Mouse (Mus musculus): Measurements from ENCODE around the gene Prdx6. TPM values are rescaled to one million over a fixed set of nuclear protein-coding genes. Genes with fewer than 3 reads are reported as not detected.
"Not testable (repeated sequence)": the region's sequence is repeated elsewhere in the genome, so short reads cannot be mapped to it uniquely, and the experiment has no call there.

The Prdx6 gene
- total RNA-seq, 2 experiments from 2014 or later, result 360 to 367 TPM

GRCm38 (mm10) chr1:161251417-161252265, 622 bp upstream of the Prdx6 start:
- no peak for DNase-seq

GRCm38 (mm10) chr1:161250031-161250603, 902 bp downstream of the Prdx6 start:
- peak; percentile 71 for DNase-seq

GRCm38 (mm10) chr1:161249442-161249841, 1.6 kb downstream of the Prdx6 start:
- no peak for DNase-seq

DNA sequence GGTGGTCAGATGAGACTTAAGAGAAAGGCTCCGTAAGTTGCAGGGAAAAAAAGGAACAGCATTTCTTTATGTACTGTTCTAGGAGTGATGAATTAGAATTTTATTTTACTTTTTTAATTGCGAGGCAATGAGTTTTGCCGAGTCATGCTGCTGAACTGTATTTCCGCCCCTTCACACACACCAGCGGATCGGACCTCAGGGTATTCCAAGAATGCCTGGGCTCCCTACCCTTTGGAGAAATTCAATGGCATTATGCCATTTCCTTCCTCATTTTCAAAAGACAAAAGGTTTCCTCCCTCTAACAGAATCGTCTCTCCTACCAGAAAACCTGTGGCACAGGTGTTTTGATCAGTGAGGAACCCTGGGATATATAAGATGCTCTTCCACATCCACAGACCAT, 2.3 kb downstream of the Prdx6 start:
- DNase-seq, result no peak

DNA sequence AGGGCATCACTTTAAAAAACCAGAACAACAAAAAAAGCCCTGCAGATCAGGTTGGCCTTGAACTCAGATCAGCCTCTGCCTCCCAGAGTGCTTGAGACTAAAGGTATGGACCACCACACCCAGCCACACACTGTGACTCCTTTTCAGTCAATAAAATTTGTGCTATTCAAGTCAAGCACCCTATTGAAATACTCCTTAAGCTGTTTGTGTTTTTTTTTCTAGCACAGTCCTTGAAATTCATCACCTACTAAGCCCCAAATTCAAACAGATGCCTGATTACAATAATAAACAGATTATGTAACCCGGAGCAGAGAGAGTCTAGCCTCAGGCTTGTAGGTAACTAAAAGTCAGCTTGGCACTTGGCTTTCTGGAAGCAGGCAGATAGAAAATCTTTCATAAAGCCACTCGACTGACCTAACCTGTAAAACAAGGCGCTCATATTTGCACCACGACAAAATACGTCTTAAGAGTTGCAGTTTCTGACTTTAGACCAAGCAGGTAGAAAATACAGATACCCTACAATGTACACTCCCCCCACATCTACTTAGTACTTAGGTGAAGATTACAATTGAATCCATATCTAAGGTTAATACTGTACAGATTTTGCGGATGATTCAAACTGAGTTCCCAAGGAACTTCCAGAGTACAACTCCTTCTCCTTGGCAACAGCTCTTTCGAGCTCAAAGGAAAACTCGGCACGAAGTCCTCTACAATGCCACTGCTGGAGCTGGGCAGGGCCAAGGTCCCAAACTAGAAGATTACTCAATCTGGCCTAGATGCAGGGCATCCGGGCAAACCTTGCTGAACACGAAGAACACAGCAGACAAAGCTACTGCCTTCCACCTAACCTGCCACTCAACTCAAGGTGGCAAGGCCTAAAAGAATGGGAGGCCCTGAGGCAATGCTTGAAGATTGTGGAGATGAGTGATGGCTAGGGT, 3.1 kb downstream of the Prdx6 start:
- DNase-seq, result peak; percentile 64

GRCm38 (mm10) chr1:161247176-161247575, 3.8 kb downstream of the Prdx6 start:
- peak; percentile 26 for DNase-seq

- no peak for DNase-seq
Measured at GRCm38 (mm10) chr1:161237750-161238149, 13.3 kb downstream of the Prdx6 start.

GRCm38 (mm10) chr1:161237339-161237738, 13.7 kb downstream of the Prdx6 start:
- no peak for DNase-seq

DNA sequence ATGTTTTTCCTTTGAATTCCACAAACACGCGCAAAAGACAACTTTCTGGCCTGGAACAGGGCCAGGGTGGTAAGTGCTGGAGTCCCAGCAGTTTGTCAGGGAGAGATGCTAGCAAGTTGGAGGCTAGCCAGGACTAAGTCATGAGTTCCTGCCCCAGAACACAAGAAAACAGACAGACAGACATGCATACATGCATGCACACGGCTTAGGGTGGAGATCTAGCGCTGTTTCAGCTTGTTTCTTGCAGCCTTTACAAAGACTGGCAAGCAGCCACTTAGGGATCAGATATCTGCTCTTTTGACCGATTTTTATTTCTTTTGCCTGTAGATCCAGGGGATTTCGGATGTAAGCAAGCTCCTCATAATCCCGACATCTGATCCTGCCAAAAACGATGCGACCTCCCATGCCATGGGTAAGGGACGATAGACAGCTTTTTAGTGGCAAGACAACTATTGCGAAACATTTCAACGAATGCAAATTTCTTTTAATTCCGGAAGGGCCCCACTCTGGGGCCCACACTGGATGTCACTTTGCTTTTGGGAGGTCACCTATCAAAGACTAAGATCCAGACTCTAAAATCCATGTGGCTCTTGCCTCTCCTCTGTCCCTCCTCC, 17.7 kb downstream of the Prdx6 start:
- peak; percentile 11 for DNase-seq

DNA sequence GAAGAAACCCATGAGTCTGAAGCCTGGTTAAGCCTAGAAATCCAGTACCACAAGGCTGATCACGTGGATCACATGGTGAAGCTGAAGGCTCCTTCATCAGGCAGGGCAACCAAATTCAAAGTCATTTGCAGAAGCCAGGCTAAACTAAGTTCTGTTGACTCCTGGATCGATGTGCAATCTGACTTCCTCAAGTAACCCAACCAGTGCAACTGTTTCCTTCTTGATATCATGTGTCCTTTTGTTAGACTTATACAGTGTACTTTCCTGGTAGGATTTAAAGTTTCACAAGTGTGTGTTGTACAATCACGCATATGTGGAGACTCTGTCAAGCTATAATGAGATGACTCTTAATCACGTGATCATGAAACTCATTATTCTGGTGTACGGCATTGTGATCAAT, 18.8 kb downstream of the Prdx6 start:
- DNase-seq, result no peak

- peak; percentile 48 for DNase-seq
Measured at GRCm38 (mm10) chr1:161224837-161225236, 26.2 kb downstream of the Prdx6 start.

DNA sequence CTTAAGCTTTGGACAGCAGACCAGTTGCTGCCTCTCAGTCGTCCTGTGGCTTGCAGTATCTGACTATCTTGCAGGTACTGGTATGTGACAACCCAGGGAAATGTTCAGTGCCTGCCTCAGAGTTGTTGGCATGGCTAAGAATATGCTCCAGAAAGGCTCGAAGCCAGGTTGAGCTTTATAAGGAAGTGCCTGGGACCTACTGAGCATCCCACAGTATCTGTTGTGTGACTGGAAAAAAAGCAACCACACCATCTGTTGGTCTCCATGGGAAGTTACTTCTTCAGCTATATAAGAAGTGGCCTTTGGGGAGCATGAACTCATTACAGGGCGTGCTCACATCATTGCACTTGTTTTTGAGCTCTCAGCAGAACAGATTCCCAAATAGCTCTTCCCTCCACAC, 31.2 kb downstream of the Prdx6 start:
- DNase-seq, result no peak

- DNase-seq, result peak; percentile 29
Measured at GRCm38 (mm10) chr1:161214465-161214864, 36.6 kb downstream of the Prdx6 start.

- no peak for DNase-seq
Measured at GRCm38 (mm10) chr1:161199856-161200255, 51.2 kb downstream of the Prdx6 start.

- not testable (repeated sequence) for DNase-seq
Measured at GRCm38 (mm10) chr1:161196364-161196763, 54.7 kb downstream of the Prdx6 start.

DNA sequence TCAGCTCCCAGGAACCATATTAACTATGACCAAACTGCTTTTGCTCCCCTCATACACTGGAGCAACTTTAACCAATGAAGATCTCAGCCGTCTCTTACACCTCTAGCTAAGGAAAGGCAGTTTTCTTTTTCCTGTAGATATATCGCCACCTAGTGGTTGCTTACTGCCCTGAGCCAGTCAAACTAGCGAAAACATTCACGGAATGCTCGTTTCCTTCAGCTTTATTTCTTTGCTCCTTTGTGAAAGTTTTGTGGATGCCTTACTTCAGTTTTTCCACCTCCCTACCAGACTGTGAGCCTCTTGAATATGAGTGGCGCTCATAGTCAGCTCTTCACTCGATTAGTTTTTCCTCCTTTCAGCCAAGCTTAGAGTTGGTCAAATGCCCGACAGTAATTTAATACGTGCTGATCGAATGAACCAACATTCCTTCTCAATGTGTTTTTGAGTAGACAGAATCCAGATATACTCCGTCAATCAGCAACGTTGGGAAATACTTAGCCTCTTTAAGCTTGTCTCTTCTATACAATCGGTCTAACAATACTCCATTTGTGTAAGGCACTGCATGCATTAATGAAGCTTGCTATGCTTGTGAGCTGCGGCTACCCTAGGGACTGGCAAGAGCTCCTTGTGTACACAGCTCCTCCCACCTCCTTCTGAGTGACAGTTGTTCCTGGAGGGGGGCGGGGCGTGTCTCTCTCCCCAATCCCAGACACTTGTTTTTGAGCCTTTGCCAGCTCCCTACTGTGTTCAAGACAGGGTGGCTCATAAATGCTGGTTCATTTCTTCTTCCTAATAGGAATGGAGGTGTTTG, 55.3 kb downstream of the Prdx6 start:
- DNase-seq, result peak; percentile 87

GRCm38 (mm10) chr1:161190253-161190910, 60.6 kb downstream of the Prdx6 start:
- no peak for DNase-seq
